Mouse (Mus musculus): ENCODE measurements at regions not wholly inside any gene's neighbourhood (a gene's known extent, or its start where the extent isn't known, plus 50 kb on each side); places are given as distances from the start of the nearest gene placed in this dataset.

GRCm38 (mm10) chr7:51434865-51435264 lies 76.0 kb upstream of the Ano5 start:
- in situ Hi-C loops (cut with MseI, MboI), result loop anchor here (25.0 kb wide), 2 partner anchors 698 to 1498 kb away; no protein-coding TSS in a partner anchor

- in situ Hi-C loops (cut with MseI, MboI), result no loop called here
These were observed 55.7 kb upstream of the Ano5 start for GRCm38 (mm10) chr7:51454989-51455692.

DNA sequence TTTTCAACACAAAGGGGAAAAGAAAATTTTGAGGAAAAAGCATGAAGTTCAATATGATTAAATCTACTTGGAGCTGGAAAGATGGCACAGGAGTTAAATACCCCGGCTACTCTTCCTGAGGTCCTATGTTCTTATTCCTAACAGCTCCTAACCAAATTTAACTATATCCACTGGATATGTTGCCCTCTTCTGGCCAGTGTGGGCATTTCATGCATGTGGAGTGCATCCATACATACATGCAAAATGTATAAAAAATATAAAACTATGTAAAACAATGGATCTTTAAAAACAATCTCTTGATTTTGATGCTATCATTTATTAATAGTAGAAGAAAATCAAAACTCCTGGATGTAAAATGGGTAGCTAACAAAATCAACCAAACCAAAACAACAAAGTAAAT lies 52.1 kb upstream of the Ano5 start:
- in situ Hi-C loops (cut with MseI, MboI), result no loop called here
